Mouse (Mus musculus): Measurements from ENCODE around the gene Gm11733. TPM values are rescaled to one million over a fixed set of nuclear protein-coding genes. Genes with fewer than 3 reads are reported as not detected.

The Gm11733 gene
- polyA plus RNA-seq, 1 experiment from 2014 or later: not detected

- no peak for ATAC-seq (ENCODE audit: low FRiP score, low read depth)
- Histone ChIP-seq H3K4me1 (peaks cover 53% of the 10 kb centered on the region), H3K27ac (no peak overlapping the region), H3K36me3 (no peaks in the 10 kb centered on the region), H3K9ac (no peak overlapping the region), H3K27me3 (replicated peaks) (0 out of 2 replicates have a peak, but pooled peaks cover 7% of the 10 kb centered on the region), H3K4me3 (no peak overlapping the region), H3K4me2 (replicated peaks) (no peak overlapping the region), H3K9me3 (no peaks in the 10 kb centered on the region)
- 84% methylated on average over 7 of the region's 7 CpGs for WGBS
Observed at GRCm38 (mm10) chr11:117466911-117467310, 17.3 kb upstream of the Gm11733 start.

DNA sequence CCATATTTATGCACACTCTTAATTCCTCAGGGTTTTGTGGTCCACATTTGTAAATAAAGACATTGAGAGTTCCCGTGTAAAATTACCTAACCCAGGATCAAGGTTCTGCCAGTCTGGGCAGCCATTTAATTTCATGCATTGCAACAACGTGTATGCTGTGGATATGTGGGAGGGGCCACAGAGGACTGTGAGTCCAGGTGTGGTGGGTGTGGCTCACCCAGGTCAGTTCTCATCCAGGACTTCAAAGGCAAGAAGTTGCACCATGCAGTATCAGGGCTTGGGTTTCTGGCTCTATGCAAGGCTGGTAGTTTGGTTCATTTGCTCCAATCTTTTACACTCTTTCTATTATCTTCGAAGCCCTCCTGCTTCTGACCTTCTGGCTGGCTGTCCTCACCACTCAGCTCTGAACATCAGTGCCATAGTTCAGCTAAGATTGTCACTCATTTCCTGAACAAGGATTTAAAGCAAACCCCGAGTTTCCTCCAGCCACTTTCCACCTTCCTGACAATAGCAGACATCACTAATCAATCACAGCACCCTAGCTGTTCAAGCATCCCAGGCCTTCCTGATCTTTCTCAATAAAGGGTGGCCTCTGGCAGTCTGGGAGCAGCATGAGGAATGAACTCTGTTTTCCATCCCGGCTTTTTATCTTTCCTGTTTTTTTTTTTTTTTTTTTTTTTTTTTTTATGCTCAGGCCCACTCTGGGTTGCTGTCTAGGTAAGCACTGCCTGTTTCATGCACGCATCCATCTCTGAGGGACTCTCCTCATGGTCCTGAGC, 15.4 kb upstream of the Gm11733 start:
- no peaks in the 10 kb centered on the region for H3K9me3 ChIP-seq
- H3K9ac ChIP-seq: no peak overlapping the region
- H3K36me3 ChIP-seq: no peaks in the 10 kb centered on the region
- 57% methylated on average over 6 of the region's 6 CpGs for WGBS
- H3K4me2 ChIP-seq (replicated peaks): no peak overlapping the region
- 0 out of 2 replicates have a peak, but pooled peaks cover 3% of the 10 kb centered on the region for H3K27me3 ChIP-seq (replicated peaks)
- ATAC-seq (ENCODE audit: low FRiP score, low read depth): no peak
- H3K27ac ChIP-seq: no peak overlapping the region
- peaks cover 37% of the 10 kb centered on the region for H3K4me1 ChIP-seq
- no peak overlapping the region for H3K4me3 ChIP-seq

GRCm38 (mm10) chr11:117469724-117470123, 14.4 kb upstream of the Gm11733 start:
- Histone ChIP-seq H3K4me2 (replicated peaks) (no peak overlapping the region), H3K36me3 (no peaks in the 10 kb centered on the region), H3K4me1 (peaks cover 30% of the 10 kb centered on the region), H3K9ac (no peak overlapping the region), H3K27ac (no peak overlapping the region), H3K27me3 (replicated peaks) (0 out of 2 replicates have a peak, but pooled peaks cover 3% of the 10 kb centered on the region), H3K9me3 (no peaks in the 10 kb centered on the region), H3K4me3 (no peak overlapping the region)
- no peak for ATAC-seq (ENCODE audit: low FRiP score, low read depth)
- 62% methylated on average over 5 of the region's 5 CpGs for WGBS

DNA sequence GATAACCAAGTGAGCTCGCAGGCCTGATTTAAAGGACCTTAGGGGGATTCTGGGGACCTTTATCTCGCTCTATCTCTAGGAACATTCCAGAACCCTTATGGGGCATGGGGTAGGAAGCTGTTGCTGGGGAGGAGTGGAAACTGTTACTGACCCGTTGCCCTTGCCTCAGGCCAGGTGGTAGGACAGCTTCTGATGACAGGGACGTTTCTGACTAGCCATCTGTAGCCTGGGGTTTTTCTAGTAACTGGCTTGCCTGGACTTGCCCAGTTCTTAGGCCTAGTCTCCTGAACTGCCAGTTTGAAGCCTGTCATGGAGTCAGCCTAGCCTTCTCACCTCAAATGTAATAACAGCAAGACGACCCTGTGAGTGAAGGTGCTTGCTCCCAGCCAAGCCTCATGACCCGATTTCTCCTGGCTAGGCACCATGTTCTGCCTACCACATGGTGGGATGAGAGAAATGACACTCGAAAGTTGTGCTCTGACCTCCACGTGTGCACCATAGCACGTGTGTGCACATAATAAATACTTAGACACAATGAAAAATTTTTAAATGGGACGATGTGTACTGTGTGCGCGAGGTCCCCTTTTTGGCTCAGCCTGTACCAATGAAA, 13.5 kb upstream of the Gm11733 start:
- Histone ChIP-seq H3K4me3 (no peak overlapping the region), H3K9me3 (no peaks in the 10 kb centered on the region), H3K4me2 (replicated peaks) (no peak overlapping the region), H3K9ac (no peak overlapping the region), H3K27ac (no peak overlapping the region), H3K27me3 (replicated peaks) (0 out of 2 replicates have a peak, but pooled peaks cover 3% of the 10 kb centered on the region), H3K36me3 (no peaks in the 10 kb centered on the region), H3K4me1 (peaks cover 25% of the 10 kb centered on the region)
- ATAC-seq (ENCODE audit: low FRiP score, low read depth): no peak
- 89% methylated on average over 12 of the region's 12 CpGs for WGBS

DNA sequence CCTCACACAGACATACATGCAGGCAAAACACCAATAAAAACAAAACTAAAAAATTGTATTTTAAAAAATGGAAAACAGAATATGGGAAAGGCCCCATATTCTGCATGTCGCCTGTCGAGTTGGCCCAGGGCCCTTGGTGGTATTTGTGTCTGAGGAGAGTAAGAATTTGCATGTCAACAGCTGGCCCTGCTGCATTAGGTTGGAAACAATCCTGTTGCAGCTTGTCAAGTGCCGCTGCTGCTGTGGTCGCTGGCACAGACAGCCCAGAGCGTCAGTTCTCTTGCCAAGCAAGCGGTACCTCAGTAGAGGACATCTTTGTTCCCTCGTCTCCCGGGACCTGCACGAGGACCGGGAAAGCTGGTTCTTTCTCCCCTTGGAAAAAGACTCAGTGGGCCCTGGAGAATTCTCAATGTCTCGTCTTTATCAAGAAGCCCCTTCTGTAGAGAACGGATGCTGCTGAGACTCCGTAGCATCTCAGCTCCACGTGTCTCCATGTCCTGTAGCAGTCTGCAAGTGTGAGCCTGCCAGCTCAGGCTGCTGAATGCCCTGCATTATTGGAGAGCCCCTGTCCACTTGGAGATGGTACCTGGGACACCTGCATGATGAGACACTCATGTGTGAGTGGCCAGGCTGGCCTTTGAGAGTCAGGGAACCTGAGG, 12.4 kb upstream of the Gm11733 start:
- WGBS: 60% methylated on average over 14 of the region's 14 CpGs
- 0 out of 2 replicates have a peak, but pooled peaks cover 3% of the 10 kb centered on the region for H3K27me3 ChIP-seq (replicated peaks)
- no peak for ATAC-seq (ENCODE audit: low FRiP score, low read depth)
- peaks cover 18% of the 10 kb centered on the region for H3K4me1 ChIP-seq
- H3K9ac ChIP-seq: no peak overlapping the region
- H3K4me2 ChIP-seq (replicated peaks): no peak overlapping the region
- H3K36me3 ChIP-seq: no peaks in the 10 kb centered on the region
- H3K9me3 ChIP-seq: no peaks in the 10 kb centered on the region
- no peak overlapping the region for H3K4me3 ChIP-seq
- H3K27ac ChIP-seq: no peak overlapping the region

DNA sequence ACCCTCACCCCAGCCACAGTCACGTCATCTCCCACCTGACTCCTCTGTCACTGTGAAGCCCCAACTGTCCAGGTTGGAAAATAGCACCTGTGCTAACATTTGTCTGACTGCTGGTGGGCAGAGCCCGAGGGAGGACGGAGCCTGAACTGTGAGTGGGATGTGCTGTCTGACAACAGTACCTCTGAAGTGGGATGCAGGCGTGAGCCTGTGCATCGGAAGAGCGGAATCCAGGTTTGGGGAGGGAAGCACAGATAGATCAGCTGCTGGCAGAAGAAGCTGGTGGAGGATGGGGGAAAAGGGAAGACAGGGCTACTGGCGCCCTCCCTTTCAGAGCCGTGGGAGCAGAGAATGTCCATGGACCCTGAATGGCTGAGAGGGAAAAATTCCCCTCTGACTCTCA, 11.3 kb upstream of the Gm11733 start:
- no peak overlapping the region for H3K27ac ChIP-seq
- H3K4me1 ChIP-seq: peaks cover 18% of the 10 kb centered on the region
- no peak overlapping the region for H3K4me2 ChIP-seq (replicated peaks)
- 84% methylated on average over 8 of the region's 8 CpGs for WGBS
- H3K4me3 ChIP-seq: no peak overlapping the region
- H3K9ac ChIP-seq: no peak overlapping the region
- H3K27me3 ChIP-seq (replicated peaks): no peaks in the 10 kb centered on the region
- no peaks in the 10 kb centered on the region for H3K36me3 ChIP-seq
- peaks cover 4% of the 10 kb centered on the region; the same call in 1 of the 2 replicates for H3K9me3 ChIP-seq
- no peak for ATAC-seq (ENCODE audit: low FRiP score, low read depth)

DNA sequence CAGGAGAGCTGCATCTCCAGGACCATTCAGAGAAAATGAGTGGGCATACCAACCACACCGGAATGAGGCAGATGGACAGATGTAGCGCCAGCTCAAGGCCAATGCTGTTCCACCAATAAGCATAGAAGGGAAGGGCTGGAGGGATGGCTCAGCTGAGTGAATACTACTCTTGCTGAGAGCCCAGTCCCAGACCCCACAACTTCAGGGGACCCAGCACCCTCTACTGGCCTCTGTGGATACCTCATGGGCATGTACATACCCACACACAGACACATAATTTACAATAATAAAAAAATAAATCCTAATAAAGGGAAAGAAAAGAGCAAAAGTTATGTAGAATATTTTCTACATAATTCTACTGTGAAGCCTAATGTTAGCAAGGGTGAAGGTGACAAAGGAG, 9.0 kb upstream of the Gm11733 start:
- Histone ChIP-seq H3K27ac (no peak overlapping the region), H3K4me3 (no peak overlapping the region), H3K27me3 (replicated peaks) (no peaks in the 10 kb centered on the region), H3K9ac (no peak overlapping the region), H3K4me2 (replicated peaks) (no peak overlapping the region), H3K4me1 (peaks cover 21% of the 10 kb centered on the region), H3K9me3 (peaks cover 4% of the 10 kb centered on the region; the same call in 1 of the 2 replicates), H3K36me3 (no peaks in the 10 kb centered on the region)
- no peak for ATAC-seq (ENCODE audit: low FRiP score, low read depth)
- WGBS: 95% methylated on average over 2 of the region's 2 CpGs

DNA sequence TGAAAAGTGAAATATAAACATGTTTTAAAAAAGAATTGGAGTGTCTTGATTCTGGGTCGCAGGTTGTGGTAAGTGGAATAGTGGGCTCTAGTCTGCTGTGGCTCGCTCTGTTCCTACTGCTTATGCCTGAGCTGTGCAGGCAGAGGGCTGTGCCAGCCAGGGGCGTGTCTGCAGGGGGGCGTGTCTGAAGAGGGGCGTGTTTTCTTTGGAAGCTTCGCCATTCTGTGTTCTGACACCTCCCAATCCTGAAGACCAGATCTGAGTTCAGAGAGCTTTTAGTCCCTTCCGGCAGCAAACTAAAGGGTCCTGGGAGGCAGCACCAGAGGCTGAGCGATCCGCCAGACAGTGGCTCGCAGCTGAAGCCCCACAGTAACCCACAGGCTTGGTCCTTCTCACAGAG, 8.5 kb upstream of the Gm11733 start:
- H3K9me3 ChIP-seq: peaks cover 4% of the 10 kb centered on the region; the same call in 1 of the 2 replicates
- H3K27me3 ChIP-seq (replicated peaks): no peaks in the 10 kb centered on the region
- H3K36me3 ChIP-seq: no peaks in the 10 kb centered on the region
- no peak for ATAC-seq (ENCODE audit: low FRiP score, low read depth)
- no peak overlapping the region for H3K27ac ChIP-seq
- H3K4me1 ChIP-seq: peaks cover 25% of the 10 kb centered on the region
- H3K4me2 ChIP-seq (replicated peaks): 0 out of 2 replicates have a peak overlapping the region, but pooled peaks have one; percentile 9
- no peak overlapping the region for H3K9ac ChIP-seq
- 33% methylated on average over 10 of the region's 10 CpGs for WGBS
- no peak overlapping the region for H3K4me3 ChIP-seq

DNA sequence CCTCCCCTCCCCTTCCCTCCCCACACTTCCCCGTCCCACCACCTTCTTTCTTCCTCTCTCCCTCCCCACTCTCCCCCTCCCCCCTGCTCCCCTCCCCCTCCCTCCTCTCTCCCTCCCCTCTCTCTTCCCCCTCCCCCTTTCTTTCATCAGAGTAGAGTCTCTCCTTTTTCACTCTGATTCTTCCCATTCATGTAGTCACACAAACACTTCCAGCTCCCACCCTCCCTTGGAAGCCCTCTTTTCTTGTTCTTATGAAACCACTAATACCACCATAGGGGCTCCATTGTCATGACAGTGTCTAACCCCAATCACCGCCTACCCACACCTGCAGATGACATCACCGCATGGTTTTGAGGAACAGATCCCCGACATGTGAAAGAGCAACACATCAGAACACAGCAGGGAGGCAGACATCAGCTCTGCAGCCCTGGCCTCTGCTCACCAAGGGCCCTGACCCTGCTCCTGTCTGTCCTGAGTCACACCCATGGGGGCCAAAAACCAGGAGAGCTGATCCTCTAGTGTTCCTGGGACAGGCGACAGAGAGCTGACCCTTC, 7.5 kb upstream of the Gm11733 start:
- Histone ChIP-seq H3K27ac (no peak overlapping the region), H3K4me1 (peaks cover 33% of the 10 kb centered on the region)
- 64% methylated on average over 5 of the region's 5 CpGs for WGBS

DNA sequence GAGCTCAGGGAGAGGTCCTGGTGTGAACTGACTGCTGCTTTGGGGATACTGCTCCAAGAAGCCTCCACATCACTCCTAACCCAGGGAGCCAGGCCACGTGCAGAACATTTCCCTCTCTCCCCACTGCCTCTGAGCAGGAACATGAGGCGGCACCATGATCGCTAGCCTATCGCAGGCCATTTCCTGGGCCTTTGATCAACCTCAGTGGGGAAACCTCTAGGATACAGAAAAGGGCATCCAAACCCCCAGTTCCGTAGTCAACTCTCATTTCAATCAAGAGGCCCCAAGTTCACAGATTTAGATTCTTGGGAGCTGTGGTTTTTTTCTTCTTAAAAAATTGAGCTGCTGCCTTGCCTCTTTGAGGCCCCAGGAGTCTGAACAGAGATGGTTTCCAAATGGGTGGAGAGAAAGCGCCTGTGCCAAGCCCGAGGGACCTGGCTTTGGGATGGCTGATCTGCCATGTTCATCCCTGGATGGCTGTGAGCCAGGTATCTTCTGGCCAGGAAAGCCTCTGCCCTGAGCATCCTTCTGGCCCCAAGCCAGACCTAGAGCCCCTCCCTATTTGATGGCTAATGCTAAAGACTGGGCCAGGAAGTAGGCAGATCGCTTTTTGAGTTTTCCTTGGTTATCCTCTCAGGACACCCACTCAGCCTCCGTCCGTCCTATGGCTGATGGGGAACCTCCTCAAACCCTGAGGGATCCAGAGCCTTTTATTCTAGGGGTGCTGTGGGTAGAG, 5.7 kb upstream of the Gm11733 start:
- WGBS: 51% methylated on average over 10 of the region's 10 CpGs
- H3K4me1 ChIP-seq: peaks cover 51% of the 10 kb centered on the region
- H3K9me3 ChIP-seq: peaks cover 4% of the 10 kb centered on the region; the same call in 1 of the 2 replicates
- 0 out of 2 replicates have a peak, but pooled peaks cover 3% of the 10 kb centered on the region for H3K27me3 ChIP-seq (replicated peaks)
- no peaks in the 10 kb centered on the region for H3K36me3 ChIP-seq
- no peak overlapping the region for H3K9ac ChIP-seq
- no peak overlapping the region for H3K4me2 ChIP-seq (replicated peaks)
- ATAC-seq (ENCODE audit: low FRiP score, low read depth): peak; percentile 17; the same call in 1 of the 2 replicates
- H3K27ac ChIP-seq: peak overlapping the region; percentile 76; the same call in 1 of the 2 replicates
- H3K4me3 ChIP-seq: no peak overlapping the region

More for the DNA sequence above, 7.5 kb upstream of the Gm11733 start:
- peaks cover 4% of the 10 kb centered on the region; the same call in 1 of the 2 replicates for H3K9me3 ChIP-seq
- no peaks in the 10 kb centered on the region for H3K36me3 ChIP-seq
- H3K4me3 ChIP-seq: no peak overlapping the region
- no peak overlapping the region for H3K4me2 ChIP-seq (replicated peaks)
- no peak for ATAC-seq (ENCODE audit: low FRiP score, low read depth)
- 0 out of 2 replicates have a peak, but pooled peaks cover 3% of the 10 kb centered on the region for H3K27me3 ChIP-seq (replicated peaks)
- H3K9ac ChIP-seq: no peak overlapping the region

DNA sequence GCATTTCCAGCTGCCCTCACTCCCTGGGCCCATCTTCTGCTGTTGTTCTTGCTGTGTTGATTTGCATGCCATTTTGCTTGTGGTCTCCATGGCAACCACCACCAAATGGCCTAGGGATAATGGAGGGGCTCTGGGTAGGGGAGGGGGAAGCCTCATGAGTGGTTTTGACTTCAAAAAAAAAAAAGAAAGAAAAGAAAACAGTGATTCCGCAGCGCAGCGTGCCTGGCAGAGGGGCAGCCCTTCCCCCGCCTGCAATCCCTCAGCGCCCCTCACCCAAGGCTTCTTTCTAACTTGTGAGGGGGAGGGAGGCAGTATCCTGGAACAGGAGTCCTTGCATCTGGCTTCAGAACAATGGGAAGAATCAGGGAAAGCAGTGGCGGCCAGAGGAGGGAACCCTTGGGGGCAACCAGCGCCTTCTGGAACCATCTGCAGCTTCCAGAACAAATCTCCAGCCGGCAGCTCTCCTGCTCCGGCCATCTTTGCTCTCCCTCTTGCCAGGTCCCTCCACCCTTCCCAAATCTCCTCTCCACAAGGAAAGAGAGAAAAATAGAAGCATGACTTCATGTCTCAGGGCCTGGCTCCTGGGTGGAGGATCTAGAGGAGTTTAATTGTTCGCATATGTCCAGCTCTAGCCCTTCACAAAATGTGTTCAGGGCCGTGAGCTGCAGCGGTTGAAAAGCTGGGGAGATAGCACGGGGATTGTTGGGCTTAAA, 5.0 kb upstream of the Gm11733 start:
- 6% methylated on average over 13 of the region's 13 CpGs for WGBS
- Histone ChIP-seq H3K4me1 (peaks cover 57% of the 10 kb centered on the region), H3K9me3 (peaks cover 4% of the 10 kb centered on the region; the same call in 1 of the 2 replicates), H3K27me3 (replicated peaks) (0 out of 2 replicates have a peak, but pooled peaks cover 3% of the 10 kb centered on the region), H3K4me3 (no peak overlapping the region), H3K36me3 (no peaks in the 10 kb centered on the region), H3K9ac (0 out of 2 replicates have a peak overlapping the region, but pooled peaks have one; percentile 26), H3K27ac (peak overlapping the region; percentile 76), H3K4me2 (replicated peaks) (peak overlapping the region; percentile 36)
- peak; percentile 74 for ATAC-seq (ENCODE audit: low FRiP score, low read depth)
